Mouse (Mus musculus) kidney, embryonic 16.5 days (tissue): ENCODE results near the gene Rab4b. TPM values are rescaled to one million over a fixed set of nuclear protein-coding genes. Genes with fewer than 3 reads are reported as not detected.

ENCODE experiments used
- ATAC-seq: fragments of 200-750 bp; cut with Nextera tagmentation; 2 replicates; pipeline ENCODE4 v1.8.0; 2017; ENCODE audit warnings: moderate TSS enrichment; ENCODE audit not compliant: low FRiP score, low TSS enrichment
- H3K27ac ChIP-seq: fragments of 300-500 bp; sonication (generic); 2 replicates; pipeline ENCODE4 v1.5.1; 2014; ENCODE audit warnings: low read length
- H3K27me3 ChIP-seq: fragments of 300-500 bp; sonication (generic); 2 replicates; pipeline ENCODE4 v1.6.1; 2014; ENCODE audit warnings: low read length, control low read depth, mixed read lengths; ENCODE audit not compliant: insufficient read depth
- H3K36me3 ChIP-seq: fragments of 300-500 bp; sonication (generic); 2 replicates; pipeline ENCODE4 v1.6.1; 2014; ENCODE audit warnings: low read length, control low read depth, mixed read lengths; ENCODE audit not compliant: insufficient read depth
- H3K4me1 ChIP-seq: fragments of 300-500 bp; sonication (generic); 2 replicates; pipeline ENCODE4 v1.6.1; 2014; ENCODE audit warnings: low read length, control low read depth, mixed read lengths; ENCODE audit not compliant: insufficient read depth
- H3K4me2 ChIP-seq: fragments of 300-500 bp; sonication (generic); replicated peaks from 2 replicates; pipeline ENCODE4 v1.6.1; 2014; ENCODE audit warnings: low read depth, low read length
- H3K4me3 ChIP-seq: fragments of 300-500 bp; sonication (generic); 2 replicates; pipeline ENCODE4 v1.5.1; 2014; ENCODE audit warnings: mild to moderate bottlenecking, low read length
- H3K9ac ChIP-seq: fragments of 300-500 bp; sonication (generic); replicated peaks from 2 replicates; pipeline ENCODE4 v1.6.1; 2014; ENCODE audit warnings: low read length
- H3K9me3 ChIP-seq: fragments of 300-500 bp; sonication (generic); 2 replicates; pipeline ENCODE4 v1.6.1; 2016; ENCODE audit warnings: low read length, control low read depth
- WGBS: fragments of 180-500 bp; shearing (Covaris S2); extraction: QIAGEN DNeasy Blood & Tissue Kit; methylation state at CpG from one replicate; pipeline ENCODE4 v1.1.7; 2014; 5-methylcytosine and 5-hydroxymethylcytosine counted together
- polyA plus RNA-seq: library from polyadenylated mRNA; unstranded; fragments of >200 nt; fragmentation: Nextera tagmentation; extraction: Ambion mirVana; gene quantifications from 2 replicates; pipeline ENCODE4 v1.2.1, GENCODE M21; 2015

Rab4b gene
- polyA plus RNA-seq, 1 experiment from 2014 or later: 65.7 TPM

DNA sequence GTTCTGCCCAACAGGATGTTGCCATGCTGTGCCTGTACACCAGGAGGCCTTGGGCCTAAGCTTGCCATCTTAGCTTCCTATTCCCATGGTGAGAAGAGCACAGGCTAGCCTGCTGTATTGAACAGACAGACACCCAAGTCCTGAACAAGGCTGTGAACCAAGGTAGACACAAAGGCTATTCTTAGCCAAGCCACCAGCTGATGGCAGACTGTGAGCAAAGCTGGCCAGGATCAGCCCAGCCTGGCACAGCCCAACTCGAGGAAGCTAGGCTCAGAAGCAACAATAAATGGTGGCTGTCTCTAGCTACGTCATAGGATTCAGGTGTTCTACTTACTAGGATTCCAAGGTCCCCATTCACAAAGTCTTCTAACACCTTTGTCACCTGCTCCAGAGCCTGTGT, 33.9 kb upstream of the Rab4b start:
- Histone ChIP-seq H3K9ac (no peak overlapping the region), H3K4me3 (no peak overlapping the region), H3K9me3 (no peaks in the 10 kb centered on the region), H3K4me1 (no peaks in the 10 kb centered on the region), H3K27me3 (no peaks in the 10 kb centered on the region), H3K4me2 (no peak overlapping the region), H3K27ac (no peak overlapping the region), H3K36me3 (peaks cover 66% of the 10 kb centered on the region)
- no peak for ATAC-seq
- WGBS: 84% methylated on average over 2 of the region's 2 CpGs

DNA sequence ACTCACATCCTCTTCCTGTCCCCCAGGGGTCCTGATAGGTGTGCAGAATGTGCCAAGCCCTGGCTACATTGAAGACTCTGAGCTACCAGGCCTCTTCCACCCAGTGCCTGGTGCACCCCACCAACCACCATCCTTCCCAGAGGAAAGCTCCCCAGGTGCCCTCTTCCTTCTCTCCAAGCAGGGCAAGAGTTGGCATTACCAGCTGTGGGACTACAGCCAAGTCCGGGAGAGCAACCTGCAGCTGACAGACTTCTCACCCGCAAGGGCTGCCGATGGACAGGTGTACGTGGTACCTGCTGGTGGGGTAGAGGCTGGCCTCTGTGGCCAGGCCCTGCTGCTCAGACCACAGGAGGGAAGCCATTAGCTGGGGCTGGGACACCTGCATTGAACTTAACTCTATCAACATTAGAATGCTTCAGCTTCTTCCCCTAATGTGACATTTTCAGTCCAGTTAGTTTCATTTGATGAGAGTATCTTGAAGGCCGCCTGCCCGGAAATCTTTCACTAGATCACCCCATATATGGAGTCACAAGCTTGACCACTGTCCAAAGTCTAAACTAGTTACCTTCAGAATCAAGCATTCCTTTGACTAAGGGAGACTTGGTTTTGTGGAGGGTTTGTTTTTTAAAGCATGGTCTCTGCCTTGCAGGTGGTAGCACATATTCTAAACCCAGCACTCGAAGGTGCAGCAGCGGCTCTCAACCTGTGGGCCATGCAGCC, 25.2 kb upstream of the Rab4b start:
- no peak for ATAC-seq
- Histone ChIP-seq H3K9ac (no peak overlapping the region), H3K4me3 (no peak overlapping the region), H3K36me3 (peaks cover 43% of the 10 kb centered on the region), H3K4me2 (no peak overlapping the region), H3K27me3 (no peaks in the 10 kb centered on the region), H3K9me3 (no peaks in the 10 kb centered on the region), H3K27ac (no peak overlapping the region), H3K4me1 (no peaks in the 10 kb centered on the region)
- WGBS: 93% methylated on average over 8 of the region's 8 CpGs

DNA sequence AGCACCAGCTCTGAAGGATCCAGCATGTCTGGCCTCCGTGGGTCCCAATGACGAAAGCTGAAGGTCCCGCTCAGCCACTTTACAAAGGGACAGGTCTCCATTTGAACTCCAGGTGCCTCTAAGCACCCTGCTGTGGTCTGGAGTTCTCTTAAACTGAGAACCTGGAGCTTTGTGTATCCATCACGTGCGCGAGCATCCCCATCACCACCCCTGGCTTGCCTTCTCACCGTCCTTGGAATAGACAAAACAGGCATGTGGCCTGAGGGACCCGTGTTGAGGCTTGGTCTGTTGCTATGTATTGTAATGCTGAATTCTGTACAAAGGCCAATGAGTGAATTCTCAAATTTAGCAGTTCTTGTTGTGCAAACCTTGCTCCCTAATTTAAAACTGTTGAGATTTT, 20.1 kb upstream of the Rab4b start:
- WGBS: 96% methylated on average over 8 of the region's 8 CpGs
- peaks cover 30% of the 10 kb centered on the region for H3K36me3 ChIP-seq
- ATAC-seq: no peak
- no peak overlapping the region for H3K4me3 ChIP-seq
- H3K4me1 ChIP-seq: peaks cover 13% of the 10 kb centered on the region
- no peaks in the 10 kb centered on the region for H3K27me3 ChIP-seq
- no peaks in the 10 kb centered on the region for H3K9me3 ChIP-seq
- no peak overlapping the region for H3K9ac ChIP-seq
- no peak overlapping the region for H3K4me2 ChIP-seq
- no peak overlapping the region for H3K27ac ChIP-seq

DNA sequence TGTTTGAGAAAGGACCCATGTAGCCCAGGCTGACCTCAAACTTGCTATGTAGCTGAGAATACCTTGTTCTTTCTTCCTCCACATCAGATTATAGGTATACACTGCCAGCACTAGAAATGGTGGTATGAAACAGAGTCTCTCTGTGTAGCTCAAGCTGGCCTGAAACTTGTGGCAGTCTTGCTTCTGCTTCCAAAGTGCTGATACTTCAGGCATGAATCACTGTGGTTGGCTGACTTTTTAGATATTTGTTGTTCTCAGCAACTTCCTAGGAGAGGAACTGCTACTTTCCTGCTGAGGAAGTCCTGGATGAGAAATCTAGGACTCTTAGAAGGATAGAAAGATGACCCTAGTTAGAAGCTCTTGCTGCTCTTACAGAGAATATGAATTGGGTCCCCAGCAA, 19.7 kb upstream of the Rab4b start:
- H3K4me2 ChIP-seq: no peak overlapping the region
- ATAC-seq: no peak
- H3K36me3 ChIP-seq: peaks cover 27% of the 10 kb centered on the region
- H3K4me1 ChIP-seq: peaks cover 17% of the 10 kb centered on the region
- no peak overlapping the region for H3K9ac ChIP-seq
- H3K4me3 ChIP-seq: no peak overlapping the region
- H3K27me3 ChIP-seq: no peaks in the 10 kb centered on the region
- H3K27ac ChIP-seq: no peak overlapping the region
- no peaks in the 10 kb centered on the region for H3K9me3 ChIP-seq

DNA sequence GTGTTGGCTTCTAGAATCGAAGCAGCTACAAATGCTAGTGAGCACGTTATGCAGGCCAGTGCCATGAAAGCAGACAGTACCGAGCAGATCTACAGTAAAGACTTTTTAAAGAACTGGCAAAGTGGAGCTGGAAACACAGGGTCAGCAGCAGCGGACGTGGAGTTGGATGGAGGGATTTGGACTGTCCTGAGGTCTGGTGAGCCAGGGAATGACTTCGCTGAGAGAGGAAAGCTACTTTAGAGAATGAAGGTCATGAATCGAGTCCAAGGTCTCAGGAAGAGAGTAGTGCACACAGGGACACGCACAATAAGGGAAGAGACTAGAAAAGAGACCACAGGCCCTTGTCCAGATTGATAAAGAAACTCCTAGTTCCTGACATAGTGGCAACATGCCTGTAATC, 18.9 kb upstream of the Rab4b start:
- H3K4me1 ChIP-seq: peaks cover 17% of the 10 kb centered on the region
- no peak overlapping the region for H3K27ac ChIP-seq
- no peak overlapping the region for H3K9ac ChIP-seq
- WGBS: 92% methylated on average over 8 of the region's 8 CpGs
- ATAC-seq: no peak
- H3K36me3 ChIP-seq: peaks cover 29% of the 10 kb centered on the region
- H3K9me3 ChIP-seq: no peaks in the 10 kb centered on the region
- no peak overlapping the region for H3K4me3 ChIP-seq
- H3K27me3 ChIP-seq: no peaks in the 10 kb centered on the region
- H3K4me2 ChIP-seq: no peak overlapping the region

DNA sequence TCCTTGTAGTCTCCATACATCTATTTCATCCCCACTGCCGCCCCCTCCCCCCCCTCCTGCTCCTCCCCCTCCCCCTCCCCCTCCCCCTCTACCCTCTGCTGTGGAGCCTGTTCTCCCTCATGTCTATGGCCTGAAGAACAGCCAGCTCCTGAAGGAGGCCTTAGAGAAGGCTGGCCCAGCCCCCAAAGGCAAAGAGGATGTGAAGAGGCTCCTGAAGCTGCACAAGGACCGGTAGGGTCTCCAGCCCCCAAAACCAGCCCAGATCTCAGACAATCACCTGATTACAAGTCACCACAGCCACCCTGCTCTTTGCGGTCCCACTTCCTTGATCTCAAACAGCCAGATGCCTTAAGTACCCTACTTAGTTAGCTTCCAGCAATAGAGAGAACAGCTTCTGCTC, 18.4 kb upstream of the Rab4b start:
- Histone ChIP-seq H3K4me2 (peak overlapping the region; percentile 98), H3K4me3 (no peak overlapping the region), H3K36me3 (peaks cover 30% of the 10 kb centered on the region), H3K9me3 (no peaks in the 10 kb centered on the region), H3K27me3 (no peaks in the 10 kb centered on the region), H3K27ac (no peak overlapping the region), H3K9ac (no peak overlapping the region), H3K4me1 (peaks cover 17% of the 10 kb centered on the region)
- WGBS: 88% methylated on average over 2 of the region's 3 CpGs
- no peak for ATAC-seq

DNA sequence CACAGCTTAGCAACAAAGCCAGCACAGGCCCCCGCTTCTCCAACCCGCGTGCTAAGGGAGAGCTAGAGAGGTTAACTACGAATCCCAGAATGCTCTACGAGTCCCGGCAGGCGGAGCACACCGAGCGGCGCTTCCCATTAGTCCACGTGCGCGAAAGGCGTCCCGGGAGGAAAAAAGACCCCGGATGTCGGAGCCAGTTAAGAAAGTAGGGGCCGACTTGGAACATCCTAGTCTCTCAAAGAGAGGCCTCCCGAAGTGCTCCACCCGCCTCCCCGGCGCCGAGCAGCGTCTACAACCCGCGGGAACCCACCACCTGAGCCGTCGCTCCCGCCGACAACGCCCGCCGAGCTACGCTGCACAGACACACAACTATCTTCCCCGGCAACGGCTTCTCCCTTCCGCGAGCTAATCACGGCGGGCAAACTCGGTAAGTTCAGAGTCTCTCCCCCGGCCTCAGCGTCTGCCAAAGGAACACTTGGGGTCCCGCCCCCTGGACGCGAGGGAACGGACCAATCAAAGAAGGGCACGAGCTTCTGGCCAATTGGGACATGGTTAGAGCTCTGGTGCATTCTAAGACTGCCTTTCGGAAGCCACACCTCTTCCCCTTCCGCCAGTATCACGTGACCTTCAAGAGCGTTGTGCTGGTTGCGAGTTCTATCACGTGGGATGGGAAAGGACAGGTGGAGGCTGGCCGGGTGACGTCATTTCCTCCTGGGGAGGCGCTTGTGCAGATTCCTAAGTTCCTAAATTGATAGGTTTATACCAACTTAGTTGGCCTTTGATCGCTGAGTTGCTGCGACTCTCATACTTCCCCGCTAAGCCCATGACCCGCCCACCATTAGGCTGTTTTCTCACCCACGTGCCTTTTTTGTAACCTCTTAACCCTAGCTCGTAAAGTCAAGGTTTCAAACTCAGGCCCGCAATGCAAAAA, 17.2 kb upstream of the Rab4b start, which contains the start of the genes BC024978 and Snrpa:
BC024978 (plus strand) TSS at position 101 of the 931 bp plus-strand sequence.
Snrpa (minus strand) TSS at position 591 of the 931 bp plus-strand sequence.
- WGBS: under 1% methylated on average over 64 of the region's 64 CpGs
- H3K36me3 ChIP-seq: peaks cover 39% of the 10 kb centered on the region
- ATAC-seq: peak; percentile 99

DNA sequence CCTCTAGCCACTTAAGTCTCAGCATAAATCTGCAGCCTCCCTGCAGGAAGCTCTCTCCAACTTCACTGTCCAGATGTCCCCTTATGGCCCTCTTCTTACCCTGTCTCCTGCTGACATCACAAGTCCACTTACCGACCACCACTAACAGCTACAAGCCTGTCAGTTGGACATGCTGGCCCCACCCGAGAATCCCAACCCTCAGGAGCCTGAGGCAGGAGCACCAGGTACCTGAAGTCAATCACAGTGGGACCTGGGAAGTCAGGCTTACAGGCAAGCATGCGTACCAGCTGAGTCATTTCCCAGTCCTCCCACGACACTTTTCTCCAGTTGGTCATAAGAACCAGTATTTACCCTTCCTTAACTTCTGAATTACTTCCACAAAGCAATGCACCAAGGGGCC, 15.0 kb upstream of the Rab4b start:
- H3K27ac ChIP-seq: no peak overlapping the region
- H3K9ac ChIP-seq: 0 out of 2 replicates have a peak overlapping the region, but pooled peaks have one; percentile 39
- no peak overlapping the region for H3K4me3 ChIP-seq
- no peak for ATAC-seq
- no peaks in the 10 kb centered on the region for H3K27me3 ChIP-seq
- peak overlapping the region; percentile 20 for H3K4me2 ChIP-seq
- 69% methylated on average over 4 of the region's 4 CpGs for WGBS
- peaks cover 17% of the 10 kb centered on the region for H3K4me1 ChIP-seq
- H3K9me3 ChIP-seq: 0 out of 2 replicates have a peak, but pooled peaks cover 3% of the 10 kb centered on the region
- peaks cover 55% of the 10 kb centered on the region for H3K36me3 ChIP-seq

More for the DNA sequence above, 17.2 kb upstream of the Rab4b start, which contains the start of the genes BC024978 and Snrpa:
- H3K9me3 ChIP-seq: no peaks in the 10 kb centered on the region
- no peaks in the 10 kb centered on the region for H3K27me3 ChIP-seq
- H3K27ac ChIP-seq: peak within 1 kb of the TSS; percentile 100
- H3K4me3 ChIP-seq: peak within 1 kb of the TSS; percentile 98
- peak within 1 kb of the TSS; percentile 98 for H3K4me2 ChIP-seq
- peaks cover 17% of the 10 kb centered on the region for H3K4me1 ChIP-seq
- peak within 1 kb of the TSS; percentile 98 for H3K9ac ChIP-seq

DNA sequence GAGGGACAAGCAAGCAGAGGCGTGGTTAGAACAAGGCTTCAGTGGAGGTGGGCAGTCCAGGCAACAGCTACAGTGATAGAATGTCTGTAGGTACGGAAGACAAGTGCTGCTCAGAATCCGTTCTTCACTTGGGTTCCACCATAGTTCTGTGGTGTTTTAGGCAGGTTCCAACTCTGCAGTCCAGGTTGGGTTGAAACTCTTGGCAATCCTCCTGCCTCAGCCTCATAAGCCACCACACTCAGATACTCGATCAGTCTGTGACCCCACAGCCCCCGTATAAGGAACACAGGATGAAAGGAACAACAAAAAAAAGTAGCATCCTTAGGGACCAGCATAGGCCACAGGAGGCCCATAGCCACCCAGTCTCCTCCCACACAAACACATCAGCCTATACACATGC, 13.7 kb upstream of the Rab4b start:
- Histone ChIP-seq H3K36me3 (peaks cover 68% of the 10 kb centered on the region), H3K4me1 (peaks cover 17% of the 10 kb centered on the region), H3K4me2 (no peak overlapping the region), H3K9me3 (0 out of 2 replicates have a peak, but pooled peaks cover 3% of the 10 kb centered on the region), H3K27me3 (no peaks in the 10 kb centered on the region), H3K9ac (no peak overlapping the region), H3K4me3 (no peak overlapping the region), H3K27ac (no peak overlapping the region)
- no peak for ATAC-seq
- WGBS: 93% methylated on average over 5 of the region's 5 CpGs
